Mouse (Mus musculus) intestine, embryonic 16.5 days (tissue): ENCODE data around the gene Kif1a. TPM values are rescaled to one million over a fixed set of nuclear protein-coding genes. Genes with fewer than 3 reads are reported as not detected.

Experiments used
- ATAC-seq: fragments of 200-750 bp; cut with Nextera tagmentation; 2 replicates; pipeline ENCODE4 v1.8.0; 2017; ENCODE audit warnings: moderate TSS enrichment, moderate library complexity
- H3K27ac ChIP-seq: fragments of 300-500 bp; sonication (generic); 2 replicates; pipeline ENCODE4 v1.5.1; 2014; ENCODE audit warnings: mild to moderate bottlenecking, low read length
- H3K27me3 ChIP-seq: fragments of 300-500 bp; sonication (generic); replicated peaks from 2 replicates; pipeline ENCODE4 v1.6.1; 2014; ENCODE audit warnings: low read length, control low read depth, mixed read lengths; ENCODE audit not compliant: control insufficient read depth, insufficient read depth
- H3K36me3 ChIP-seq: fragments of 300-500 bp; sonication (generic); 2 replicates; pipeline ENCODE4 v1.6.1; 2014; ENCODE audit warnings: low read length, control low read depth; ENCODE audit not compliant: control insufficient read depth, insufficient read depth
- H3K4me1 ChIP-seq: fragments of 300-500 bp; sonication (generic); 2 replicates; pipeline ENCODE4 v1.6.1; 2014; ENCODE audit warnings: low read length, control low read depth, mixed read lengths; ENCODE audit not compliant: control insufficient read depth, insufficient read depth
- H3K4me2 ChIP-seq: fragments of 300-500 bp; sonication (generic); 2 replicates; pipeline ENCODE4 v1.6.1; 2014; ENCODE audit warnings: low read depth, low read length, control low read depth
- H3K4me3 ChIP-seq: fragments of 300-500 bp; sonication (generic); 2 replicates; pipeline ENCODE4 v1.5.1; 2014; ENCODE audit warnings: mild to moderate bottlenecking, low read length
- H3K9ac ChIP-seq: fragments of 300-500 bp; sonication (generic); 2 replicates; pipeline ENCODE4 v1.6.1; 2014; ENCODE audit warnings: low read depth, low read length
- H3K9me3 ChIP-seq: fragments of 300-500 bp; sonication (generic); 2 replicates; pipeline ENCODE4 v1.6.1; 2016; ENCODE audit warnings: low read length, control low read depth; ENCODE audit not compliant: control insufficient read depth
- WGBS: fragments of 180-500 bp; shearing (Covaris S2); extraction: QIAGEN DNeasy Blood & Tissue Kit; methylation state at CpG from one replicate; pipeline ENCODE4 v1.1.7; 2014; 5-methylcytosine and 5-hydroxymethylcytosine counted together
- polyA plus RNA-seq: library from polyadenylated mRNA; unstranded; fragments of >200 nt; fragmentation: Nextera tagmentation; extraction: Ambion mirVana; gene quantifications from 2 replicates; pipeline ENCODE4 v1.2.1, GENCODE M21; 2015

The Kif1a gene
- polyA plus RNA-seq, 1 experiment from 2014 or later: 16.0 TPM

DNA sequence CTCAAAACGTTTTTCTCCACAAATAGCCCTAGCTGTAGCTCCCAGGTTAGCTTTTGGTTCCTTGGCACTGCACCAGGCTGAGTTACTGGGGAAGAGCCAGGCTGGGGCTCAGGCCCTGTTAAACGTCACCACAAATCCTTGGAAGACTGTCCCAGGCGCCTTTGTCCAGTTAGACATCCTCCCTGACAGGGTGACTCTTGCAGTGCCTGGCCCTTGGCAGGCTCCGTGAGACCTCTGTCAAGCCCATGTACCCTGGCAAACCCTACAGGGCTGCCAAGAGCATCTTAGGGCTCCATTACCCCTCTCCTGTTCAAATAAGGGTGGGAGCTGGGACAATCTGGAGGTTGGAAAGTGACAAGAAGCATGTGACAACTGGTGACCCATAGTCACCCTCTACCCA is 65.8 kb downstream of the Kif1a start:
- no peaks in the 10 kb centered on the region for H3K36me3 ChIP-seq
- ATAC-seq: no peak
- no peaks in the 10 kb centered on the region for H3K4me1 ChIP-seq
- no peaks in the 10 kb centered on the region for H3K27me3 ChIP-seq
- H3K9me3 ChIP-seq: no peaks in the 10 kb centered on the region
- no peak overlapping the region for H3K4me3 ChIP-seq
- H3K4me2 ChIP-seq: no peak overlapping the region
- no peak overlapping the region for H3K27ac ChIP-seq
- no peak overlapping the region for H3K9ac ChIP-seq
- 70% methylated on average over 4 of the region's 4 CpGs for WGBS

DNA sequence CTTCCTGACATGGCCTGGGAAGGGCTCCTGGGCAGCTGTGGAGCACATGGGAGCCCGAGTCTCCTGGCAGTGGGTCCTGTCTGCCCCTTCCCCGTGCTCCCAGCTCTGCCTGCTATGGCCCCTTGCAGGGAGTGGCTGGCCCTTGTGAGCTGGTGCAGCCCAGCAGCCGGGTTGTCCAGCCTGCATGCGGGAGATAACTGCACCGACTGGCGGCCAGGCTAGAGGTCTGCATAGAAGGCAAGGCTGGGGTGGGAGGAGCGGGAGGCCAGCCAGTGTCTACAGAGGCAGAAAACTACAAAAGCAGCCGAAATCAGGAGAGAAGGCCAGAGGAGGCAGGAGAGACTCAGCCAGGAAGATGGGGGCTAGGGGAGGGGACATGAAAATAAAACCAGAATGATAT is 67.8 kb downstream of the Kif1a start:
- Histone ChIP-seq H3K9me3 (no peaks in the 10 kb centered on the region), H3K4me3 (no peak overlapping the region), H3K9ac (no peak overlapping the region), H3K27me3 (no peaks in the 10 kb centered on the region), H3K36me3 (no peaks in the 10 kb centered on the region), H3K27ac (no peak overlapping the region), H3K4me2 (no peak overlapping the region), H3K4me1 (no peaks in the 10 kb centered on the region)
- WGBS: 52% methylated on average over 8 of the region's 8 CpGs
- no peak for ATAC-seq

DNA sequence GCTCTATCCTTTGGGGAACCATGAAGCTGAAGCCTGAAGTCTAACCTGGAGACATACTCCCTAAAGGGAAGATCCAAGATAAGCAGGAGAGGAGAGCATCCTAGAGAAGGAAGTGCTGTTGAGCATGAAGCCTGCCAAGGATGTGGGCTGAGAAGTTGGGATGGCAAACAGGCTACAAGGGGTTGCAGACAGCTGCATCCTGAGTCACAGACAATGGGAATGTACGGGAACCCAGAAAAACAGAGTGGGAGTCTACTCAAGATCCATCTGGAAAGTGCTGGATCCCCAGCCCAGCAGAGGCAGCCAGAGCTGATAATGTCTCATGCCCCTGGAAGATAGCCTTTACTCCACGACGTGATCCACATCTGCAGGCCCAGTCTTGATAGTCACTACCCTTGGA is 70.6 kb downstream of the Kif1a start:
- no peak for ATAC-seq
- no peaks in the 10 kb centered on the region for H3K4me1 ChIP-seq
- H3K9ac ChIP-seq: no peak overlapping the region
- no peaks in the 10 kb centered on the region for H3K9me3 ChIP-seq
- H3K27me3 ChIP-seq: no peaks in the 10 kb centered on the region
- H3K4me3 ChIP-seq: no peak overlapping the region
- no peak overlapping the region for H3K27ac ChIP-seq
- no peak overlapping the region for H3K4me2 ChIP-seq
- WGBS: 91% methylated on average over 3 of the region's 3 CpGs
- no peaks in the 10 kb centered on the region for H3K36me3 ChIP-seq

DNA sequence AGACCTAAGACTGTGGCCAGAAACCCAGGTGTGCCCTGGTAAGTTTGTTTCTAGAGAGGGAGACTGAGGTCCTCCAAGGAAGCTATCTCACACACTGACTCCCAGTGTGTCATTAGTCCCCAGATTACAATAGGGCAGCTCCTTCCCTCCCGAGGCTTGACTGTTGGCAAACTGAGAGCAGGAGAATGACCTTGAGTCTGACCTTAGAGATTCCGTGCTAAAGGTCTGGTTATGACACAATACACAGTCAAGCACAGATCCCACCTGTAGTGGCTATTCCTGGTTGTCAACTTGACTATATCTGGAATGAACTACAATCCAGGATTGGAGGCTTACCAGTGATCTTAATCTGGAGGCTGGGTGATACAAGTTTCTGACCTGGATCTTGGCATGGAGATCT is 71.7 kb downstream of the Kif1a start:
- Histone ChIP-seq H3K27ac (no peak overlapping the region), H3K4me3 (no peak overlapping the region), H3K4me1 (no peaks in the 10 kb centered on the region), H3K9ac (no peak overlapping the region), H3K27me3 (no peaks in the 10 kb centered on the region), H3K9me3 (no peaks in the 10 kb centered on the region), H3K36me3 (no peaks in the 10 kb centered on the region), H3K4me2 (no peak overlapping the region)
- 57% methylated on average over 2 of the region's 2 CpGs for WGBS
- ATAC-seq: no peak

DNA sequence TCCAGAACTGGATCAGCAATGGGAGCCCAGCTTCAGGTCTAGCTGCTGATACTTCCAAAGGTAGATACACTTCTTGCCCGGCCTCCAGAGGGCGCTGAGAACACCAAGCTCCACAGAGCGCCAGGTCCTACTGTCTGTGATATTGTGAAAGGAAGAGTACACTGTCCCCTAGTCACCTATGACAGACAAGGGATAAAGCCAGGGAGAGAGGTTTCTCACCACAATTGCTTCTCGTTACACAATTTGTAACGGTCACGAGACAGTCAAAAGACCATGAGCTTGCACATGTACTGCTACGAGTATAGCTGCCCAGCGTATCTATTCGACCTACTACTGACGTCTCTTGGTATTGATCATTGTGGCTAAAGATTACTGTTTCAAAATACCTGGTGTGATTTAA is 72.4 kb downstream of the Kif1a start:
- no peak overlapping the region for H3K9ac ChIP-seq
- no peak overlapping the region for H3K4me3 ChIP-seq
- H3K27ac ChIP-seq: no peak overlapping the region
- no peaks in the 10 kb centered on the region for H3K36me3 ChIP-seq
- H3K27me3 ChIP-seq: no peaks in the 10 kb centered on the region
- no peak for ATAC-seq
- no peaks in the 10 kb centered on the region for H3K4me1 ChIP-seq
- WGBS: 94% methylated on average over 10 of the region's 10 CpGs
- H3K9me3 ChIP-seq: no peaks in the 10 kb centered on the region
- H3K4me2 ChIP-seq: no peak overlapping the region

DNA sequence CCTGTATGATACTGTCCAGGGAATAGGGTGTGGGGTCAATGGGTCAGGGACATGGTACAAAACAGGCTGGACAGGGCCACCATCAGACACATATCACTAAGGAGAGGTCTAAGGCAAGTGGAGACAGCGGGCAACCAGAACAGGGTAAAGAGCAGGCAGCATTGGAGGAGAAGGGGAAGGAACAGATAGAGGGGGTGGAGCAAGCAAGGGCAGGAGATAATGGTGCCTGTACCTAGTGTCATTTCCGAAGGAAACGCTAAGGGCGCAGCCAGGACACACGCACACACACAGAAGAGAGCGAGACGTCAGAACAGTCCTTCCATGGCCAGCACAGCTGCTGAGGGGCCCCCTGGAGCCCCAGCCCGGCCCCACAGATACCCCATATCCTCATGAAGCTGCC is 75.2 kb downstream of the Kif1a start:
- Histone ChIP-seq H3K4me2 (no peak overlapping the region), H3K4me3 (no peak overlapping the region), H3K9me3 (no peaks in the 10 kb centered on the region), H3K36me3 (no peaks in the 10 kb centered on the region), H3K27me3 (no peaks in the 10 kb centered on the region), H3K4me1 (no peaks in the 10 kb centered on the region), H3K27ac (no peak overlapping the region), H3K9ac (no peak overlapping the region)
- WGBS: 83% methylated on average over 8 of the region's 8 CpGs
- ATAC-seq: no peak

DNA sequence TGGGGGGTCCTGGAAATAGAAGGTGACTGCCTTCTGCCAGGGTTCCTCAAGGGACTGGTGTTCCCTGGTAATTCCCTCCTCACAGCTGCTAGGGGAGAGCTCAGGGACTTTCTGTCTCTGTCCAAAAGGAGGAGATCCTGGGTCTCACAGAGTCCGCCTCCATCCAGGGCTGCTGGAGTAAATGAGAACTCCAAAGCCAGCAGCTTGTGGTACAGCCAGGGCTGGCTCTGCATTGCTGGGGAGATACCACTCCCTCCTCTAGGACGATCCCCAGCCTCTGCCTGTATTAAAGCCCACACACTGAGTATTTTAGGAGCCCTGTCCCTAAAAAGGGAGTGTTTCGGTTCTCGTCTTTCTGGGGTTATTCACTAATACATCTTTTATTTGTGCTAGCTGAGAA is 81.1 kb downstream of the Kif1a start:
- Histone ChIP-seq H3K9me3 (no peaks in the 10 kb centered on the region), H3K27me3 (no peaks in the 10 kb centered on the region), H3K4me2 (no peak overlapping the region), H3K4me1 (no peaks in the 10 kb centered on the region), H3K27ac (no peak overlapping the region), H3K9ac (no peak overlapping the region), H3K4me3 (no peak overlapping the region), H3K36me3 (no peaks in the 10 kb centered on the region)
- no peak for ATAC-seq
- 78% methylated on average over 4 of the region's 4 CpGs for WGBS

DNA sequence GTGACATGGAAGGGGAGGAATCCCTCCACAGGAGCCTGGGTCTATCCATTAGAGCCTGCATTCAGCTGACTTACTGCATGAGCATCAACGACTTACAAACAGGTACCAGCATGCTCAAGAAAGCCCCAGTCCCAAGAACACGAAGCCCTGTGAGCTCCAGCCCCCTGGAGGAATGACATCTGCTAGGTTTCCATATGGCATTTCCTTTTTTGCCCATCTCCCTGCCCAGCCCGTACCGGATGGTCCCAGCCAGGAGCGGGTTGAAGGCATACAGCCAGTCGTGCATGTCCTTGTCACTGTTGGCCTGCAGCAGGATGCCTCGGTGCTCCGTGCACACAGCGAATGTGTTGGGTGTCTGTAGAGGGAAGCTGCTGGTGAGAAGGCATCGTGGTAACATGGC is 83.0 kb downstream of the Kif1a start:
- ATAC-seq: no peak
- no peaks in the 10 kb centered on the region for H3K9me3 ChIP-seq
- whole genome bisulfite sequencing: 86% methylated on average over 10 of the region's 10 CpGs
- no peaks in the 10 kb centered on the region for H3K36me3 ChIP-seq
- H3K4me3 ChIP-seq: no peak overlapping the region
- no peak overlapping the region for H3K4me2 ChIP-seq
- H3K9ac ChIP-seq: no peak overlapping the region
- no peak overlapping the region for H3K27ac ChIP-seq
- no peaks in the 10 kb centered on the region for H3K4me1 ChIP-seq
- H3K27me3 ChIP-seq: no peaks in the 10 kb centered on the region

GRCm38 (mm10) chr1:93015136-93015535 is 86.6 kb downstream of the Kif1a start:
- no peaks in the 10 kb centered on the region for H3K9me3 ChIP-seq
- H3K9ac ChIP-seq: no peak overlapping the region
- 57% methylated on average over 2 of the region's 2 CpGs for WGBS
- H3K4me2 ChIP-seq: no peak overlapping the region
- H3K4me1 ChIP-seq: no peaks in the 10 kb centered on the region
- no peak for ATAC-seq
- no peak overlapping the region for H3K27ac ChIP-seq
- no peaks in the 10 kb centered on the region for H3K36me3 ChIP-seq
- H3K4me3 ChIP-seq: no peak overlapping the region
- no peaks in the 10 kb centered on the region for H3K27me3 ChIP-seq

DNA sequence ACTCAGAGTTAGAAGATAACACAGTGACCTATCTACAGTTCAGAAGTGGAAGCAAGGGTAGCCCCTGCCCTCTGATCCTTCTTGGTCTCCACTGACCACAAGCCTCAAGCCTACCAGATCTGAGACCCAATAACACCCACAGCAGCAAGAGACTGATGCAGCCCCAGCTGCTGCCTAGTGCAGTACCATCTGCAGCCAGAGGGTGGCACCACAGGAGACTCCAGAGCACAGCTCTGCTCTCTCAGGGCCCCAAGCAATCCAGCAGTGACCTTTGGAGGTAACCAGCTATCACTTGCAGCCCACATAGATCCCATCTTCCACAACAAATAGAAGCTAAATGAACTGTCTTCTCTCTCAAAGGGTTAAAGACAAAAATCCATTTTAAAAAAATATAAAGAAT is 87.3 kb downstream of the Kif1a start:
- no peak overlapping the region for H3K9ac ChIP-seq
- no peaks in the 10 kb centered on the region for H3K36me3 ChIP-seq
- H3K27ac ChIP-seq: no peak overlapping the region
- ATAC-seq: peak; percentile 66
- no peaks in the 10 kb centered on the region for H3K27me3 ChIP-seq
- H3K4me1 ChIP-seq: no peaks in the 10 kb centered on the region
- H3K4me2 ChIP-seq: no peak overlapping the region
- no peaks in the 10 kb centered on the region for H3K9me3 ChIP-seq
- no peak overlapping the region for H3K4me3 ChIP-seq
